Mouse (Mus musculus): ENCODE results near the gene Nfs1. TPM values are rescaled to one million over a fixed set of nuclear protein-coding genes. Genes with fewer than 3 reads are reported as not detected.

Gene Nfs1
- 24.6 TPM for total RNA-seq (2023)

DNA sequence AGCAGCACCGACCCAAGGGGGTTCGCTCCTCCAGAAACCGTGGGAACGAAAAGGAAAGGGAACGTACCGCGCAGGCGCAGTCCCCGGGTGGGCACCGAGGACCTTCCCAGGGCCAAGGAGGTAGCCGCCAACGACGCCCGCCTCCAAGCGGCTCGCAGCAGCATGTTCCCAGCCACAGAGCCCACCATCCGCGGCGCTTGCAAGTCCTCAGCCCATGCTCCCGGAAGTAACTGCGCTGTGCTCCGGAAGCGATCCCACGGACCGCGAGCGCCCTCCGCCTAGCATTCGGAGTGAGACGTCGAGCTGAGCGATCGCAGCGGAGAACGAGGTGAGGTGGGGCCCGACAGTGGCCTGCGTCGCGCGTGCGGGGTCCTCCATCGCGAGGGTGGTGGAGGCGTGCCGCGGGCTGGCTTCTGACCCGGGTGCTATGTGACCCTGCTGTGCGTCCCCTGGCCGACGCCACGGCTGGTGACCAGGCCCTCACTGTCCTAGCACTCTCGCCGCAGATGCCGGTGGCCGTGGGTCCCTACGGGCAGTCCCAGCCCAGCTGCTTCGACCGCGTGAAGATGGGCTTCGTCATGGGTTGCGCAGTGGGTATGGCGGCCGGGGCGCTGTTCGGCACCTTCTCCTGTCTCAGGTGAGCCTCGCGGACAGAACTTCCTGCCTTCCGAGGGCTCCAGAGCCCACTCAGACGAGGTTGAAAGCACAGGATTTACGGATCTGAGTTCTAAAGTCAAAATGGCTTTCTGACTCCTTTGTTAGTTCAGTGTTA is at the start of gene Nfs1, which contains the start of gene Romo1:
Gene Nfs1 (minus strand): TSS at position 234 of the 772 bp plus-strand sequence.
Gene Romo1 (plus strand): TSS at position 87 of the 772 bp plus-strand sequence.

DNA sequence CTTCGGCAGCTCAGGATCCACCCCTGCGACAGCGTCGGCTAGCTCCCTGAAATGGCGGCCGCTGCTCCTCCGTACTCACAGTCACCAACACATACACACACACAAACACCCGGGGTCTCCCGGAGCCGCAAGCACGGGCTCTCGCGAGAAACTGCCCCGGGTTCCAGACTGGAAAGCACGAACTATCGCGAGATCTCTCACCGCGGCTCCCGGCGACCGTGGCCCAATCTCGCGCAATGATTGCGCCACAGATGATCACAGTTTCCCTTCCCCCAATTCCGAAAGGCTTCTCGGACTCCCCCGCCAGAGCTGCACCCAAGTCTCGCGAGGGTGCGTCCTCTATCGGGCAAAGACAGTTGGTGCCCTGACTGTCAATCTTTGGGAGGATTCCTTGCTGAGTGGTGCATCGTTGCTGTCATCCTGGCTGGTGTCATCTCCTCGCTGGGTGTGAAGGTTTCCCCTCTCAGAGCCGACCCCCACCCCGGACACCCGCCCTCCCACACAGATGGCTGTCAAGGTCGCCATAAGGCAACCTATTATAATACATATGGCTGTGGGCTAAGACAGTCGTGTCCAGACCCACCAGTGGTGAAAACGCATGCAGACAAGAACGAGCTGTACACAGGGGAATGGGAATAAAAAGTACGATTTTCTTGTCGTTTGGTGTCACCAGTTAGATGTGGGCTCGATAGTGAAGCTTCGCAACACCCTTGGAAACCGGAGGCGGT is 36.3 kb upstream of the Nfs1 start, which contains the start of gene Rbm39:
Gene Rbm39 (minus strand): TSS at position 145 of the 728 bp plus-strand sequence.

DNA sequence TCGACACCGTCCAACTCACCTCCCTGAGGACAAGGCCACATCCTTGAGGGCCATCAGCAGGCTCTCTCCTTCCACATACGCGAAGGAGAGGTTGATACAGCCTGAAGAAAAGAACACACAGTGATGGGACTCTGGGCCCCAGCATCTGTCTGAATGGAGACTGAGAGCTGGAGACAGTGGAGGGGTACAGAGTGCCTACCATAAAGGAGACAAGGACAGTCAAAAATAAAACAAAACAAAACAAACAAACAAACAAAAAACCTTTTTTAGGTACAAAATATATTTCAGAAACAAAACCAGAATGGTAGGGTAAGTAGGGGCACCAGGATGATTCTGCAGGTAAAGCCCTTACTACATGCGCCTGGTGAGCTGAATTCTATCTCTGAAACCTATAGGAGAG is 17.0 kb downstream of the Nfs1 start, which contains the start of gene Gm28036:
Gene Gm28036 (minus strand): TSS at position 101 of the 400 bp plus-strand sequence.

DNA sequence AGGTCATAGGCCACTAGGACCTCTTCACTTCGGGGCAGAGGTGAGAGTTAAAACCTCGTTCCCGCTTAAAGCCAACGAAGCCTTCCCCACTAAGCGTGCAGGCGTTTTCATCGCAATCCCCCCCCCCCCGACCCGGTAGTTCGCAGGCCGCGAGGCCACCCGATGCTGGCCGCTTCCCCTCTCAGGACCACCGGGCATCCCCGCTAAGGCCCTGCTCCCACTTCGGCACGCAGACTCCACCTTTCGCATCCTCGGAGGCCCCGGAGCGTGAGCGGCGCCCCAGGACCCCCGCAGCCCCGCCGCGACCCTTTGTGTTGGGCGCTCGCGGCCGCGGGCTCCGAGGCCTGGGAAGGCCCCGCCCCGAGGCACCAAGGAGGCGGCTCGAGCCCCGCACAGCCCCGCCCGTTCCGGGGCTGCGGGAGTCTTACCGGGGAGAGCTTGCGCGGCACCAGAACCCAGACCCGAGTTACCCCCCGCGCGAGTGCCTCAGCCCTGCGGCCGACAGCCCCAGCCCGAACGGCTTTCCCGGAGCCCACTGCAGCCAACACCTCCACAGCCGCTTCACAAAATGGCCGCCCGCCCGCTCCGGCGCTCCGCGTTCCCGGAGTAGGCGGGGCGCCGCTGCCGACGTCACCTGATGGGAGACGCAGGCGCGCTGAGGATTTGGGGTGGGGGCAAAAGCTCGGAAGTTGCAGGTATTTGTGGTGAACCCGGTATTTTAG is 32.5 kb downstream of the Nfs1 start, which contains the start of the genes Cpne1 and Rbm12:
Gene Cpne1 (minus strand): TSS at position 608 of the 722 bp plus-strand sequence.
Gene Rbm12 (minus strand): TSS at position 621 of the 722 bp plus-strand sequence.

Other genes starting within 250 kb of the Nfs1 start
- gene Uqcc1, start 213.9 kb downstream of the Nfs1 start, total RNA-seq (2023) = 33.5 TPM
- not detected for gene Gm15557, start 203.5 kb downstream of the Nfs1 start, total RNA-seq (2023)
- not detected for gene Gdf5, start 198.8 kb downstream of the Nfs1 start, total RNA-seq (2023)
- gene Cep250, start 187.7 kb downstream of the Nfs1 start, total RNA-seq (2023) = 44.8 TPM
- gene 6430550D23Rik, start 136.2 kb downstream of the Nfs1 start, total RNA-seq (2023) = 2.0 TPM
- gene Ergic3, start 136.1 kb downstream of the Nfs1 start, total RNA-seq (2023) = 52.1 TPM
- gene Fer1l4, start 91.2 kb downstream of the Nfs1 start, total RNA-seq (2023) = not detected
- 4.8 TPM for gene Spag4, start 79.0 kb downstream of the Nfs1 start, total RNA-seq (2023)
- gene Cpne1, start 32.2 kb downstream of the Nfs1 start, total RNA-seq (2023) = 45.9 TPM
- 23.6 TPM for gene Rbm12, start 32.2 kb downstream of the Nfs1 start, total RNA-seq (2023)
- 26.2 TPM for gene Gm28036, start 17.1 kb downstream of the Nfs1 start, total RNA-seq (2023)
- 46.3 TPM for gene Romo1, start 147 bp downstream of the Nfs1 start, total RNA-seq (2023)
- gene Rbm39, start 36.1 kb upstream of the Nfs1 start, total RNA-seq (2023) = 2,783 TPM
- gene Phf20, start 52.3 kb upstream of the Nfs1 start, total RNA-seq (2023) = 84.2 TPM
- 7.6 TPM for gene Cnbd2, start 168.1 kb upstream of the Nfs1 start, total RNA-seq (2023)
- 90.8 TPM for gene Scand1, start 168.5 kb upstream of the Nfs1 start, total RNA-seq (2023)

Data from CD4-positive naive resting alpha-beta T cell, adult 76 days (primary cell).